Mouse (Mus musculus) kidney, postnatal 36 days (tissue): ENCODE data around the gene Ezh2.

Experiments
- DNase-seq, 2 experiments: peaks; one replicate each; pipeline ENCODE4 v3.0.0; 2021 to 2022; ENCODE audit warnings: mixed read lengths in 2 of 2

Gene Ezh2

DNA sequence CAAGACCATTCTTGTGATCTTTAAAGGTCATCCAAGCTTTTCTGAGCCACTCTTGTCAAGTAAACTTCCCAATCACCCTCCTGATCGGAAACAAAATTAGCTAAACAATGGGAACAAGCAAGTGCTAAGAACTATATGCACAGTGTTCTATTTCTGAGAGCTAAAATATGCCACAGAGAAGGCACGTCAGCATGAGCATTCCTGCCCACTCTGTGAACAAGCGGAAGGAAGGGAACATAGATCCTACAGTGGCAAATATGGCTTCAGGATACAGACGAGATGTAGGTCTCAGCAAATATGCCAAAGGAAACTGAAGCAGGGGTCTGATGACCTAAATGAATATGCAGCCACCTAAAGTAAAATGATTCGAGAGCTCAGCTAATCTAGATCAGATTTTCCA lies 59.8 kb downstream of the Ezh2 start:
- no peak for DNase-seq

DNA sequence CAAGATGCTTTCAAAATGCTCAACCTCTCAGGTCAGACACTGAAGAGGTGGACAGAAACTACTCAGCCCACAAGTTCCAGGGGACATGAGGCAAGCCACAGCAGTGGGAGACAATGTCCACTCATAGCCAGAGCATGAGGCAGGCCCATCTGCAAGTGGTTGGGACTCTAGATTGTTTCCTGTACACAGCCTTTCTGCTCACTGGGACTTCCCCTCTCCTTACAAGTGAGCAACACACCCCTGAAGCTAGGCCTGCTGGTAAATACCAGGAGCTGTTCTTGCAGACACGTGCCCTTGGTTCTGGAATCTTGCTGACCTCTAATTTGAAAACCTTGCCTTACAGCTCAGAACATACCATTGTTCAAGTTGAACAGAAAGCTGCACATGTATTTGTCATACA lies 62.6 kb downstream of the Ezh2 start:
- DNase-seq = peak in 1 of 2 experiments; percentile 5

DNA sequence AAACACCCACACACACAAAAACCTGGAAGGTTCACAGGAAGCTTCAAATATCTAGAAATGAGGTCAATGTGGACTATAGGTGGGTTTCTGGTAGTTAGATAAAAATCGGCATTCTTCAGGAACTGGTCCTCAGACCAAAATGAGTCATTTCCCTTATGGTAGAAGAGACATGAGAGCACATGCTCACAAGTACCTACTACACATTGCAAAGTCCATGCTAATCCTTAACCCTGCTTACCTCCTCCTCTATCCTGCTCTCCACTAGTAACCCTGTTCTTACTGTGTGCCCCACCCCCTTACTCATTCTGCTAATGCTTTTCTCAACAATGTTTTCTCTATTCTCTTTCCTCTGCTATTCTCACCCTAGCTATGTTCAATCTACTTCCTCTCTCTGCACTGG lies 67.5 kb downstream of the Ezh2 start:
- DNase-seq = no peak

DNA sequence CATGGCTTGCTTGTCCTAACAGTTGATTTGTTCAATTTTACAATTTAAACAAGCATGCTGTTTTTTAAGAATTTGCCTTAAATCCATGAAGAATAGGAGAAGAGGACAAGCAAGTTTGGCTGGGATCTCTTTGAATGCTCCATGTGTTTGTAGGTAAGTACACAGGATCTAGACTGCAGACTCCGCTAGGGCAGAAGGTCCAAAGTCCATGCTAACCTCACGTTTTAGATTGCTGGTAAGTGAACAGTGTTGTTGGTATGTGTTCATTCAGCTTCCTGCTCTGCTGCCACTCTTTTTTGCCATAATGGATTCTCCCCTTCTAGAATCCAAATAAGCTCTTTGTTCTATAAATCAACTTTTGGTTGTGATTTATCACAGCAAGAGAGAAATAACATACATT lies 68.0 kb downstream of the Ezh2 start:
- peak; percentile 14 to 22 for DNase-seq

DNA sequence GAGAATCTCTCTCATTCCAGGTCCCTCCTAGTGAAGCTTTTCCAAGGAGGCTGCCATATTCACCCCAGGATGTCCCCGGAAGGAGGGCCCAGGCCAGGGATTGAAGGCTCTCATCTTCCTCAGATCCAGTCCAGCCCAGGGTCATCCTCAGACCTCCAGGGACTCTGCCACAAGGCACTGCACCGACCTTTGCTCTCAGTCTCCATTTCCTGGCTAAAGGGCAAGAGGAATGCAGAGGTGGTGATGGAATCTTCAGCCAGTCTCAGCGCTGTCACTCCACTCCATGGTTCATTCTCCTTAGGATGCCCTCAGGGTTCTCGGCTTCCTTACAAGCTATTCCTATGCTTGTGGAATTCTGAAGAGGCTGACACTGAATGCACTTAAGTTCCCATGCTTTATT lies 68.7 kb downstream of the Ezh2 start:
- DNase-seq = peak; percentile 17 to 40

DNA sequence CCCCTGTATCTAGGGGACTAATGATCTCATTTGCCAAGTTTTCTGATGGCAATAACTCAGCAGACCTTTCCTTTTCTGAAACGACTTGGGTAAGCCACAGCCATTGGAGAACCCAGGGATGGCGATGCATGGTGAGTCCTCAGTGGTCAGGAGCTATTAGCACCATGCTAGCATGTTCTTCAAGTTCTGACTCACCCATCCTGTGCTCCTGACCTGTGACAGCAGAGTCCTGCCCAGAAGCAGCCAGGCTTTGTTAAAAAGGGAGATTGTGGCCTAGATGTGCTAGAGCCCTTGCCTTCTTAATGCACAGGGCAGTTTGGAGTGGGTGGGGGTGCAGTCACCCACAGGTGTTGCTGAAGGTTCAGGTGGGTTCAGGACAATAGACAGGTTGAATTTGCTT lies 70.1 kb downstream of the Ezh2 start:
- DNase-seq = no peak

DNA sequence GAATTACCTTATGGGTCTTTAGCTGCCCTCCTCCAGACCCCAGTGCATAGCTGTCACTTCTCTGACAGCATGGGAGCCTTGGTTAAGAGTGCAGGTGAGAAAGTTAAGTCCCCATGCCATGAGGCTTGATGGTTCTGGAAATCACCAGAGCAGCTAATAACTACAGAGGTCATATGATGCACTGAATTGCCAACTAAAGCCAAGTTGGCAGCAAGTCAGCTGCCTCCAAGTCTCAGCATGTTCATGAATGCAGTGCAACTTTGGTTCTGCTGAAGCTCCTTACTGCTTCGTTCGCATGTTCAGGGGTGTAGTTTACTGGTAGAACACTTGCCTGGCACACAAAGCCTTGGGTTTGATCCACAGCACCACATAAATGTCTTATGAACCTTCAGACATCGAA lies 72.7 kb downstream of the Ezh2 start:
- DNase-seq = peak; percentile 46 to 62

DNA sequence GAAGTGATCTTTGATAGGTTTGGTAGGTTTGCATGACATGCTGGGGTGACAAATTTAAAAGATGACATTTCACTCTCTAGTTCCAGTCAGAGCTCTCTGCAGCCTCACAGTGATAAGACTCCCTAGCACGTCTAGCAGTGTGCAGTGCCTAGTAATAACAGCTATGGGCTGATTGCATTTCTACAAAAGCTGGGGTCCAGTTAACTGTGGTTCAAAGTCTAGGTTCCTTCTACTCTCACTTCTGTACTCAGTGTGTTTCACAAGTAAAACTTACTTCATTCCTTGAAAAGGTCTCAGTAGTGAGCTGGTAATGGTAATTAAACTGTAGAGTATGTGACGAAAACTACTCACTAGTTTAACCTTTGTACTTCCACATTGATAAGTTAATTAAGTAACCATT lies 75.1 kb downstream of the Ezh2 start:
- DNase-seq = no peak

DNA sequence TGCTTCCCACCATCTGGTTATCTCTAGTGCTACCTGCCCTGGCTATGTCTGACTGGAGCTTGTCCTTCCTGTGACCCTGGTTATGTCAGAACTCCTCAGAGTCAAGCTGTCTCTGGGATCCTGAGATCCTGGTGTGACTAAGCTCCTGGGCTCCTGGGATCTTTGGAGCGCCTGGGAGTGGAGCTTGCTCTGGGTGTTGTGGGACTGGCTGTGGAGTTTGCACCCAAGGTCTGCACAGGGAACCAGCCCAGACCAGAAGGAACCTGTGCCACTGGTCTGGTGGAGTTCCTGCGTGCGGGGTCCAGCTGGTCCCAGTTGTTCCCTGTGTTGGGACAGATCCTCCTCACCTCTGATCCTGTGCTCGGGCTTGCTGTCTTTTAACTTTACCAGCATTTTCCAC lies 100.6 kb downstream of the Ezh2 start:
- peak; percentile 53 to 55 for DNase-seq

DNA sequence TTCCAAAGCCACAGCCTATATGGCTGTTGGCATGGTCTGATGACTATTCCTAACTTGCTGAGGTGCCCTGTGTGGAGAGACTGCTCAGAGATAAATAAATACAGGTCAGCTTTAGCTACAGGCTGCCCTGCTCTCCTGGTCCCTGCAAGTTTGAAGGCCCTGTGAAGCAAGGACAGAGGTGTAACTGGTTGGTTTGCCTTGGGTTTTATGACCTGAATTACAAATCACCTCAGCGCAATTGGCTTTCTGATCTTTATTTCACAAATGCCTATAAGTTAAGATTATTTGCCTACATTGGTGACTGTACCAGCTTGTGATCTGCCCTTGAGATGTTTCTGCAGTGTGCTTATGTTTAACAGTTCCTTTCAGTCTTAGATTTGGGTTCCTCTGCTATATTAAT lies 113.1 kb downstream of the Ezh2 start:
- no peak for DNase-seq
